In genomic region chr4:72411343-72411742, GRCm38 (mm10) we compare ENCODE assay signal across 28 mouse cellular contexts.
DNase-seq lines count a peak whose midpoint lies in the region; ATAC-seq and TF ChIP-seq lines count a peak whose summit lies in the region.
"Had no signal": no experiment of that assay in that cellular context is flagged by ENCODE, and none has a peak within 500 bp of the region (broad histone marks: within the 10 kb centered on the region; RNA-seq: fewer than 3 reads in every experiment).

No protein-coding gene starts in this region.

- H3K27ac ChIP-seq in liver, adult 2 months (replicated peaks; ENCODE audit: insufficient read depth, low read depth, low read length): no peak overlapping the region
- no peak overlapping the region for H3K27ac ChIP-seq in liver, embryonic 12.5 days
- H3K27ac ChIP-seq in hindbrain, embryonic 13.5 days: no peak overlapping the region
- H3K27ac ChIP-seq: forebrain, embryonic 10.5 days; forebrain, embryonic 13.5 days; heart, embryonic 15.5 days; hindbrain, embryonic 15.5 days had no signal

- WGBS in liver, adult 2 months: 53% methylated on average over 3 of the region's 3 CpGs
- WGBS in liver, embryonic 12.5 days (ENCODE audit: insufficient replicate concordance): 73% methylated on average over 3 of the region's 3 CpGs
- 93% methylated on average over 3 of the region's 3 CpGs for WGBS in hindbrain, embryonic 13.5 days

- H3K36me3 ChIP-seq in liver, adult 2 months (ENCODE audit: control insufficient read depth, insufficient read depth, low read length): no peaks in the 10 kb centered on the region
- H3K36me3 ChIP-seq in liver, embryonic 12.5 days: no peaks in the 10 kb centered on the region
- no peaks in the 10 kb centered on the region for H3K36me3 ChIP-seq in hindbrain, embryonic 13.5 days
- H3K36me3 ChIP-seq: forebrain, embryonic 10.5 days; G1E; heart, embryonic 12.5 days; heart, embryonic 15.5 days; hindbrain, embryonic 15.5 days had no signal

- no peaks in the 10 kb centered on the region for H3K9me3 ChIP-seq in liver, embryonic 12.5 days (replicated peaks)
- H3K9me3 ChIP-seq in hindbrain, embryonic 13.5 days: no peaks in the 10 kb centered on the region
- H3K9me3 ChIP-seq: forebrain, embryonic 10.5 days; forebrain, embryonic 13.5 days; G1E; heart, embryonic 12.5 days; heart, embryonic 15.5 days; hindbrain, embryonic 15.5 days had no signal

- no peak for TF ChIP-seq CTCF in liver, adult 2 months (IDR thresholded peaks at IDR 0.05; ENCODE audit: low read depth, low read length)

- no peak overlapping the region for H3K4me2 ChIP-seq in liver, embryonic 12.5 days
- no peak overlapping the region for H3K4me2 ChIP-seq in hindbrain, embryonic 13.5 days
- H3K4me2 ChIP-seq: forebrain, embryonic 13.5 days; heart, embryonic 12.5 days; heart, embryonic 15.5 days; hindbrain, embryonic 15.5 days had no signal

- ATAC-seq in liver, embryonic 12.5 days: no peak
- peak; percentile 65 for ATAC-seq in granulocyte monocyte progenitor cell, adult 5-6 weeks (replicated peaks; ENCODE audit: poor library complexity, severe bottlenecking)
- peak; percentile 50; the same call in 1 of the 2 replicates for ATAC-seq in megakaryocyte progenitor cell, adult 5-6 weeks (replicated peaks; ENCODE audit: poor library complexity)
- ATAC-seq in hindbrain, embryonic 13.5 days (ENCODE audit: low FRiP score): no peak
- ATAC-seq: forebrain, embryonic 13.5 days; forebrain, embryonic 16.5 days; intestine, postnatal 0 days; Patski had no signal

- DNase-seq in liver, adult 2 months (ENCODE audit: extremely low read depth, low read depth, low spot score): peak; percentile 32
- peak; percentile 3 for DNase-seq in brain, adult 2 months (ENCODE audit: low read depth, low spot score)
- no peak for DNase-seq in cerebellum, adult 9-11 months
- no peak for DNase-seq in neural tube, embryonic 10.5 days (ENCODE audit: extremely low spot score, low spot score)
- DNase-seq: adrenal gland, postnatal 10 days; cerebellum, adult 11 months; cerebellum, adult 2 months; cerebellum, postnatal 10 days; cerebellum, postnatal 36 days; gastrocnemius, postnatal 10 days; gastrocnemius, postnatal 36 days; heart, adult 11 months; heart, postnatal 10 days; heart, postnatal 4 days had no signal

- H3K9ac ChIP-seq in liver, adult 2 months (ENCODE audit: low read depth, low read length): no peak overlapping the region
- H3K9ac ChIP-seq in liver, embryonic 12.5 days: no peak overlapping the region
- no peak overlapping the region for H3K9ac ChIP-seq in hindbrain, embryonic 13.5 days
- H3K9ac ChIP-seq: forebrain, embryonic 13.5 days; heart, embryonic 12.5 days; heart, embryonic 15.5 days; hindbrain, embryonic 15.5 days had no signal

- no peak overlapping the region for H3K4me3 ChIP-seq in liver, adult 2 months (ENCODE audit: insufficient read depth, low read depth, low read length)
- no peak overlapping the region for H3K4me3 ChIP-seq in liver, embryonic 12.5 days
- no peak overlapping the region for H3K4me3 ChIP-seq in hindbrain, embryonic 13.5 days
- H3K4me3 ChIP-seq: forebrain, embryonic 10.5 days; forebrain, embryonic 13.5 days; heart, embryonic 12.5 days; heart, embryonic 15.5 days; hindbrain, embryonic 15.5 days had no signal

- H3K4me1 ChIP-seq in liver, adult 2 months (ENCODE audit: control insufficient read depth, insufficient read depth, low read length): no peaks in the 10 kb centered on the region
- H3K4me1 ChIP-seq in liver, embryonic 12.5 days: no peaks in the 10 kb centered on the region
- no peaks in the 10 kb centered on the region for H3K4me1 ChIP-seq in hindbrain, embryonic 13.5 days (replicated peaks)
- H3K4me1 ChIP-seq: forebrain, embryonic 10.5 days; forebrain, embryonic 13.5 days; heart, embryonic 12.5 days; heart, embryonic 15.5 days; hindbrain, embryonic 15.5 days had no signal

- H3K27me3 ChIP-seq in liver, adult 2 months (ENCODE audit: control insufficient read depth, insufficient read depth, low read length): no peaks in the 10 kb centered on the region
- no peaks in the 10 kb centered on the region for H3K27me3 ChIP-seq in liver, embryonic 12.5 days (replicated peaks)
- H3K27me3 ChIP-seq in hindbrain, embryonic 13.5 days: no peaks in the 10 kb centered on the region
- H3K27me3 ChIP-seq: CH12.LX; forebrain, embryonic 13.5 days; heart, embryonic 12.5 days; heart, embryonic 15.5 days; hindbrain, embryonic 15.5 days; Patski had no signal

- no peak for TF ChIP-seq POLR2A in liver, adult 2 months (IDR thresholded peaks at IDR 0.05; ENCODE audit: extremely low read depth, insufficient read depth, low read length)

- H3K79me2 ChIP-seq in liver, adult 2 months (ENCODE audit: control insufficient read depth, insufficient read depth, low read length): no peaks in the 10 kb centered on the region

Comparison
In these comparisons a context has a peak if more than half of its experiments do, and no peak if none do; other contexts are left out.
1. DNase-seq: peak in liver, adult 2 months (single experiment) and brain, adult 2 months (single experiment); none in cerebellum, adult 9-11 months (single experiment) and neural tube, embryonic 10.5 days (single experiment).
2. ATAC-seq: peak in granulocyte monocyte progenitor cell, adult 5-6 weeks (single experiment) and megakaryocyte progenitor cell, adult 5-6 weeks (single experiment); none in liver, embryonic 12.5 days (single experiment) and hindbrain, embryonic 13.5 days (single experiment).